Mouse (Mus musculus) WW6 (cell line): ENCODE data around the gene Fgfr2.

Source experiments
- DNase-seq: peaks from one replicate; pipeline ENCODE4 v3.0.0-alpha.2; 2013; ENCODE audit warnings: low read depth, low spot score

The Fgfr2 gene

DNA sequence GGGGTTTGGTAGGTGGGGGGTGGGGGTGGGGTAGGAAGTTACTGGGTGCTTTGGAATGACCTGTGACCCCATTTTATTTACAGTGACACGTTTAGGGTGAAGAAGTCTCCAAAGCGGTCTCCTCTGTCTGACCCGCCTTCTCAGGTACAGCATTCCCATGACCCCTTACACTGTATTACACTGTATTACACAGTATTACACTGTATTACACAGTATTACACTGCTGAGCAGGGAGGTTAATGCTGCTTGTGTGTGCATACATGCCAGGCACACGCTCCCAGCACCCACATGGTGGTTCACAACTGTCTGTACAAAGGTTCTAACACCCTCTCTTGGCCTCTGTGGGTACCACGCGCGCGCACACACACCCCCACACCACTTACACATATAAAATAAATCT lies 2389.7 kb downstream of the Fgfr2 start:
- DNase-seq, result no peak

DNA sequence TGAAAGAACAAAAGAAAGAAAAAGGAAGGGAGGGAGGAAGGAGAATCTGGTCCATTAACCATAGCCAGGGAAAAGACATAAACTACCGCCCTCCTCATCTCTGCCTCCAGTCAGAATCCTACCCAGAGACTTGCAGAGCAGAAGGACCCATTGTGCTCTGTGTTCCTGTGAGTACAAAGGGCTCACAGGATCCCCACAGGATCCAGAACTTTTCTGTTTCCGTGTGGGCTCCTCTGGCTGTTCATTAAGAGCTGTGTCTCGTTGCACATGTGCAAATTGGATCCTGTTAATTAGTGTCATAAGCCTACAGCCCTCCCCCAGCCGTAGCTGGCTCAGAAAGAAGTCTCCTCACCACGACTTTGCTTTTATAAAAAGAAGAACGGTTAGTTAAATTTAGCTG lies 2390.2 kb downstream of the Fgfr2 start:
- no peak for DNase-seq

DNA sequence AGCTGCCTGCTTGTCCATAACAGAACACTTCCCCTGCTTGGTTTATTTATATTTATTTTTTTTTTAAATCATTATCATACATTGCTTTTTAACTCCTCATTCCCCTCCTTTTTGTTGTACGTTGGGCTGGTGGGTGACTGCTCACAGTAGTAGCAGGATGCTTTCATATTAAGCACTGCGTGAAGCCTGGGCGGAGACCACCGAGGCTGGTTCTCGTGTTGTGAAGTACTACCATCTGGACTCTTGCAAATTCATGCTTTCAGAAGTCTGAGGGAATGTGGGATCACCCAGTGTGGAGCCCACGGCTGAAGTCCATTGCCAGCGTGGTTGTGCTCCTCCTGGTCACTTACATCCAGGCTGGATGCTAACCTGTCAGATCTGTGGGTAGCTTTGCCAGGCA lies 2391.4 kb downstream of the Fgfr2 start:
- DNase-seq, result no peak

DNA sequence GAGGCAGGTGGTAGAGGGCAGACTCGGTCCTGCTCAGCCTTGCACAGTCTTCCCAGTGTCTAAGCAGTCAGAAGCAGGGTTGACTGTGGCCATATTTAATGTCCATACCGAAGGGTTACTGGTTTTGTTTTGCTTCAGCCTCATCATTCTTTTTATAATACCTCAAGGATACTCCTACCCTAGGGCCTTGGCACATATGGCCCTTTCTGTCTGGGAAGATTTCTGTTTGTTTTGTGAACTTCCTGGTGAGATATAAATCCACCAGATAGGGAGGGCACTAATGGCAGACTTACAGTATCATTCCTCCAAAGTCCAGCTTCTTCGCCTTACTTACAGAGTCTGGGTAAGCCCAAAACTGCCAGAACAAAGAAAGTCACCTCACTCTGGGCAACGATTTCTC lies 2395.6 kb downstream of the Fgfr2 start:
- no peak for DNase-seq

- no peak for DNase-seq
Measured at GRCm38 (mm10) chr7:130726724-130727422, 2396.3 kb downstream of the Fgfr2 start.

- DNase-seq, result no peak
Measured at GRCm38 (mm10) chr7:130726185-130726584, 2397.0 kb downstream of the Fgfr2 start.

GRCm38 (mm10) chr7:130720646-130721335 lies 2402.4 kb downstream of the Fgfr2 start:
- no peak for DNase-seq

GRCm38 (mm10) chr7:130719931-130720598 lies 2403.1 kb downstream of the Fgfr2 start:
- no peak for DNase-seq

GRCm38 (mm10) chr7:130716989-130717388 lies 2406.2 kb downstream of the Fgfr2 start:
- DNase-seq, result no peak

GRCm38 (mm10) chr7:130716341-130716740 lies 2406.8 kb downstream of the Fgfr2 start:
- no peak for DNase-seq

GRCm38 (mm10) chr7:130715467-130715866 lies 2407.7 kb downstream of the Fgfr2 start:
- DNase-seq, result no peak

DNA sequence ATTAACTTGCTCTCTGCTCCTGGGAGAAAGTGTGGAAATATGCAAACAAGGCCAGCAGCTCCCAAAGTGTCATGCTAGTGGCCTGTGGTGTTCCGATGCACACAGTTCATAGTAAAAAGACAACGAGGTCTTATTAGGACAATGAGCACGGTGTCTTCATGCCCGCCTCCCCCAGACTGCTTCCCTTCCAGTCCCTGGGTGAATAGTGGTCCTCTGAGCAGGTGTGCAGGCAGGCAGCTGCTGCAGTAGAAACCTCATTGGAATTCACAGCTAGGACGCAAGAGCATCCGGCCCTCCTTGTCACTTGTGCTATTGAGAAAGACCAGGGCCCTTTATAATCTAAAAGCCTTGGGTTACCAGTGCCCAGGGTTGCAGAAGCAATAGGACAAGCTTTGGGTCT lies 2409.8 kb downstream of the Fgfr2 start:
- DNase-seq, result no peak

DNA sequence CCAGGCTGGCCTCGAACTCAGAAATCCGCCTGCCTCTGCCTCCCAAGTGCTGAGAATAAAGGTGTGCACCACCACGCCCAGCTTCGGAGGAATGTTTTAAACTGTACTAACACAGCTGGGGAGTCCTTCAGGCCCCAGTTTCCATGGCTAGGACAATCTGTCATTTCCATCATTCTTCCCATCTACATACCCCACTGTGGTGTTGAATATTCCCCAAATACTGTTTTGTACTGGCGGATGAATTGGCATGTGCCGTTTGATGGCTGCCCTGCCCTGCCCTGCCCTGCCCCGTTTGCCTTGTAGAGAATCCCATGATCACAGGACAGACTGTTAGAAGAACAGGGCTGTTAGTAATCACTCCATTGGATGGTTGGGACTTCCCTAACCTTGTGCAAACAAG lies 2411.3 kb downstream of the Fgfr2 start:
- DNase-seq, result no peak

DNA sequence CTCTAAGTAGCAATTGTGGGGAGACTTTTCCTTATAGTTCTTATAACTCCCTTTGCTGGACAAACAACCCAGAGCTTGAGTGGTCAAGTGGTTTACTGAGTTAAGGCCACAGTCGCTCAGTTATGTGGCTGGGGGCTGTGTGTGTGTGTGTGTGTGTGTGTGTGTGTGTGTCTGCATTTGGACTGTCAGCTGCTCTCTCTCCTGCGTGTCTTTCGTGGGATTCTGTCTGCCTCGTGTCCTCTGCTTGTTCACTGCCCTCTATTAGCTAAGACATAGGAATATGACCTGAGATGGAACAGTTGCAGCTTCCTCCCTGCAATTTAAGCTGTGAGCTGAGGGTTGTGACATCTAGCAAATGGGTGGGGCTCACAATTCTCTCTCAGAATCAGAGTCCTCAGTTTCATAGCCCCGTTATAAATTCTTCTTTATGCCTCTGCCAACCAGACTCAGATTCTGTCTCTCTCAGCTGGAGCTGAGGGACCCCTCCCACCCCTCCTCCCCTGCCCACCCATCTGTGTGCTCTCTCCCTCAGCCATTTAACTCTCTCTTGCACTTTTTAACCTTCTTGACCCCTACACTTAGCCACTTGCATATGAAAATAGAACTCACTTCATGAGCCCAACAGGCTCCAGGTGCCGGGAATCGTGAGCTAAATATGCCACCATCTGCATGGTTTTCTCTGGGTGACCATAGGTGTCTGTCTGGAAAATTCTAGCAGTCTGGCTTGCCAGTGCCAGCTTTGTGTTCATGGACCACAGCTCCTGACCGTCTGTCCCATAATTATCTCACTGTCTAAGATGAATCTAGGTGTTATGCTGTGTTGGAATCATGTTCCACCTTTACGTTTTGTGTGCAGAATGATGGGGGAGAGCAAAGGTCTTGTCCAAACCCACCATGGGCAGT lies 2413.5 kb downstream of the Fgfr2 start:
- DNase-seq, result no peak

GRCm38 (mm10) chr7:130708940-130709339 lies 2414.2 kb downstream of the Fgfr2 start:
- DNase-seq, result no peak

- no peak for DNase-seq
Measured at GRCm38 (mm10) chr7:130705230-130705629, 2417.9 kb downstream of the Fgfr2 start.

DNA sequence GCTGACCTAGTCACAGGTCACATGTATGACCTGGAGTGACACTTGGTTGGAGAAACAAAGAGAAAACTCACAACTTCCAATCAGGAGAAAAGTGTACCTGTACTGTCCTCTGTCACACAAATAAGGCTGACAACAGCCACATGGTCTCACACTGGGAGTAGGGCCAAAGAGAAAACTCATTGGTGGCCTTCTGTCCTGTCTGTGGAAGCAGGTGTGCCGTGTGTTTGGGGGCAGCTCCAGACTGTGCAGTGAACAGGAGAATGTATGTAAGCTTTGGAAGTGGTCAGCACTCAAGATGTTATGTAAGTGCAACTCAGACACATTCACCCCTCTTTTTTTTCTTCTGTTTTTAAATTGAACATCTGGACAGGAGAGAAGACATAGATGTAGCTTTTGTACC lies 2421.8 kb downstream of the Fgfr2 start:
- no peak for DNase-seq

DNA sequence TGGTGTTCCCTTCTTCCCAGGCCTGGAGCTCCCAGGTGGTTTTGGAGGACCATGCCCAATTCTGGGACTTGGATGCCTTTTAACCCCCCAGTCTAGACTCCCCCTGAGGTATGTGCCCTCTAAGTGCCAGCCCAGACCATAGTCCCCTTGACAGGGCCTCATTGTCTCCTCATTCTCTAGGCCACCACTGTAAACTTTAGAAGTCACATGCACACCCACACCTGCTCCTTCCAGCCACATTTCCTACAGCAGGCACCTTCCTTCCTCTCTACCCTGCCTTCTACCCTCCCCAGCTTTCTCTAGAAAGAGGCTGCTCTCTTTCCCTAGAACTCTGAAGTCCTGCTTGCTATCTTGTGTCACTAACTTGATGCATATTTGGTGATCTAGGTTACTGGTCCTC lies 2424.7 kb downstream of the Fgfr2 start:
- DNase-seq, result no peak

- no peak for DNase-seq
Measured at GRCm38 (mm10) chr7:130696347-130697234, 2426.6 kb downstream of the Fgfr2 start.

- DNase-seq, result no peak
Measured at GRCm38 (mm10) chr7:130695669-130696338, 2427.3 kb downstream of the Fgfr2 start.
